Mouse (Mus musculus): ENCODE results near the gene Lclat1.
A peak's percentile ranks its signal among the peaks of the same experiment; 100 is the strongest.

The Lclat1 gene

DNA sequence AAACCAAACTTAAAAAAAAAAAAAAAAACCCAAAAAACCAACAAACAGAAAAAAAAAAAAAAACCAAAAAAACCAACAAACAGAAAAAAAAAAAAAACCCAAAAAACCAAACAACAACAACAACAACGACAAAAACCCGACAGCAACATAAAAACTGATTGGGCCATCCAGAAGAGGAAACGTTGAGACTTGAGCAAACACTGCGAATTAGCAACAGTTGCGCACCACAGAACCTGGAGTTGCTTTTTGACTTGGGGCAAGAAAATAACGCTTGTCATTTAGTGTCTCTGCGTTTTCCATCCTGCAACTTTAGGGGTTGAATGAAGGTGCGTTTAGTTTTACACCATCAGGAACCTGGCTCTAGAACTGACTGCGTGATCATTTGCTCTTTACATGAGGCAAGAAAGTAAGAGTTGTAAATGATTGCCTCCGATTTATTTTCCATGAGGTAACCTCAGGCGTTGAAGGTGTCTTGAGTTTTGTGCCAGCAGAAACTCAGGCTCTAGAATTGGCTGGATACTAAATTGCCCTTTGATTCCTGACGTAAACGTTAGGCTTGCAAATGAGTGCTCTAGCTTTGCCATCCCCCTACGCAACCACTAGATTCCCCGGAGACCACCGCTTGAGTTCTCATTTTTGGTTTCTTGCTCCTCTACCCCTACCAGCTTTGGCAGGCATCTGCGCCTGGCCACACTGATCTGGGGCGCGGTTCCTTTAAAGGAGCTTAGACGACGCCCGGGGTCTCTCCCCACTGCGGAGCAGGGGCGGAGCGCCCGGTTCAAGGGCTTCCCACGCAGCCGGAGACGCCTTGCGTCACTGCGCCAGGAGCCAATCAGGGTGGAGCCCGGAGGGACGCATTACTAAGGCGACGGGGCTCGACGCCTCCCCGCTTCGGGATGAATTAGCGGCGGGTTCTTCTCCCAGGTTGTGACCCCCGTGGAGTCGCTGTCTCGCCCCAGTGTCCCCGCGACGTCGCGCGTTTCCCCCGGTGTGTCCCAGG lies at the start of gene Lclat1:
TSS of gene Lclat1 (plus strand) at position 828 of the 1,000 bp plus-strand sequence.
- DNase-seq = peak; percentile 97

DNA sequence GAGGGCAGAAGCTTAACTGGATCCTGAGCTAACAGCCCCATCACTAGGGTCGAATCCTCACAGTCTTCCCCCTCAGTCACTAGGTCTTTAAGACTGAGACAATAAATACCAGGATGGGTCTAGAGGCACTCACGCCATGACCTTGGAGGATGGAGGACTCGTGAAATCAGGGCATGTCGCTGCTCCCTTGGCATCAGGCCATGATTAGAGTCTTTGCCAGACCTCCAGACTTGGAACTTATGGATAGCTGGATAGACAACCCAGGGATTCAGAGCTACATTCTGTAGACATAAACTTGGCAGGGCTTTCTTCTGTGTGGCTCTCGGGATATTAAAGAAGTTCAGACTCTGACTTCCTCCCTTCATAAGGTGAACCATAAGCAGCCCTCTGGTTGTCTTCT lies 49.5 kb upstream of the Lclat1 start:
- no peak for DNase-seq

DNA sequence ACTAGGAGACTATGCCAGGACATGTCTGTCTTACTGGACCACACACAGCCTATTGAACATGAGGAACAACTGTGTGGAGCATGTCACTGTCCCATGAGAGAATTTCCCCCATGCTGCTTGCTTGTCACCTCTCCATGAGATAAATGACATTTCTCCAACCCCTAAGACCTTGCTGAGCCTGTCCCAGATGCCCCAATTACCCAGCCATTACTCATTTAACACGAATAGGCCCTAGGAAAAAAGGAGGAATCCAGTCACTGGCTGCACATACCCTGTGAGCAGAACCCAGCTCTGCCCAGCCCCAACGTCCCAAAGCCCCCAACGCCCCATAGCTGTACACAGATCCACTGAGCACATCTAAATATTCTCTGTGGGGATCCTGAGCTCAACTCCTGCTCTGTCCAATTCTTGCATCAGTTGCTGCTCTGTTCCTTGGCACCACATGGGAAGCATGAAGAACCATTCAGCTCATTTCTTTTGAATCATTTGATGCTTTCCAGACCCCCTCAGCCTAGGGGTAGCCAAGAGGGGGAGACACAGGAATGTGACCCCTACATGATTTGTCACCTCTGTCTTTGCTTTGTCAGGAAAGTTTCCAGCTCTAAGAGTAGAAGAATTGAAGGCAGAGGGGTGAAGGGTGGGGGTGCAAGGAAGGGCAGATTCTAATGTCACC lies 47.4 kb upstream of the Lclat1 start:
- peak; percentile 47 for DNase-seq

DNA sequence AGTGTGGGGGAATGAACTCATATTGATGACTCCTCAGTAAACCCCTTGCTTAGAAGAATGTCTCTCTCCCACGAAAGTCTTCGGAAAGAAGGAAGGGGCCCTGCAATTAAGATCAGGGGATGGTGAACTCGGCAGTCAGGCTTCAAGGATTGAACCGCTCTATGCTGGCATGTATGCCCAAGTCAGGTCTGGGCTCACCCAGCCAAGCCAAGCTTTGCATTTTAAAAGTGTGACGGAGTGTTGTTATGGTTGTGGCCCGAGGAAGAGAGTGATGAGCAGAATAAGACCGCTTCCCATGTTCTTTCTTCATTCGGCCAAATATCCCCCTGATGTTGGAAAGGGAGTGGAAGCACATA lies 46.9 kb upstream of the Lclat1 start:
- no peak for DNase-seq

DNA sequence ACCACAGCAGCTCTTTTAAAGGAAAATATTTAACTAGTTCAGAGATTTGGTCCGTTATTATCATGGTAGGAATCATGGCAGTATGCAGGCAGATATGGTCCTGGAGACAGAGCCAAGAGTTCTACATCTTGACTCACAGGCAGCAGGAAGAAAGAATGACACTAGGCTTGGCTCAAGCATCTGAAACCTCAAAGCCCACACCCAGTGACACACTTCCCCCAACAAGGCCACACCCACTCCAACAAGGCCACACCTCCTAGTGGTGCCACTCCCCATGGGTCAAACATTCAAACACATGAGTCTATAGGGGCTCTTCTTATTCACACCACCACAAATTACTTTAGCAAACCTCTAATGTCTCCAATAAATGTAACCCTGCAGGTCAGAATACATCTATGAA lies 45.1 kb upstream of the Lclat1 start:
- DNase-seq = no peak

DNA sequence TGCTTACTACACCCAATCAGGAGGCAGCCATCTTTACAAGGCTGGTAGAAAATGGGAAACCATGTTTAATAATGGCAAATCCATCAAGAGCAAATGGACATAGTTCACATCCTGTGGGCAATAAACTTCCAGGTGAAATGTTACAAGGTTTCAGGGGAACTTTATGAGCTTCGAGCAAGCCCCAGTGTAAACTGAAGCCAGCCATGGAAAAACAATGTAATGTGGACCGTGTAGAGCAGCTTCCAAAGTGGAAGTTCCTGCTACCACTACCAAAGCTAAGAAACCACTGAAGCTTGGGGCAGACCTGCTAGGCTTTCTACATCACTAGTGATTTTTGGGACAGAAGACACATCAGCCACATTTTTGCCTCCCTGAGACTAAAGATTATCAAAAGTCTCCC lies 44.5 kb upstream of the Lclat1 start:
- DNase-seq = no peak

DNA sequence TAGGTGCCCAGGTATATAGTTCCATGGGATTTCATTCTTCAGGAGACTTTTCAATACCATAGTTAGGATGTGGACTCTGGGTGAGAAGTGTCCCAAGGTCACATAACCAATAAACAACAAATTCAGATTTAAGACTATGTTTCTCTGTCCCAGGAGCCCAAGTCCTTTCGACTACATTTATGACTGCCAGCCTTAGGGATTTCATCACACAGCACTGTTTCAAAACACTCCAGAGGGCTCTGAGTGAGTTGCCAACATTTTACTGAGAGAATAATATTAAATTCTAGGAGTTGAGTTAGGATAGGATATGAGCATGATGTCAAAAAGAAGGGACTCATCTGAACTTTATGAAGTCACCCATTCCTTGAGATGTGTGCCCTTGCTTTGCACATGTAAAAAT lies 44.0 kb upstream of the Lclat1 start:
- DNase-seq = no peak

DNA sequence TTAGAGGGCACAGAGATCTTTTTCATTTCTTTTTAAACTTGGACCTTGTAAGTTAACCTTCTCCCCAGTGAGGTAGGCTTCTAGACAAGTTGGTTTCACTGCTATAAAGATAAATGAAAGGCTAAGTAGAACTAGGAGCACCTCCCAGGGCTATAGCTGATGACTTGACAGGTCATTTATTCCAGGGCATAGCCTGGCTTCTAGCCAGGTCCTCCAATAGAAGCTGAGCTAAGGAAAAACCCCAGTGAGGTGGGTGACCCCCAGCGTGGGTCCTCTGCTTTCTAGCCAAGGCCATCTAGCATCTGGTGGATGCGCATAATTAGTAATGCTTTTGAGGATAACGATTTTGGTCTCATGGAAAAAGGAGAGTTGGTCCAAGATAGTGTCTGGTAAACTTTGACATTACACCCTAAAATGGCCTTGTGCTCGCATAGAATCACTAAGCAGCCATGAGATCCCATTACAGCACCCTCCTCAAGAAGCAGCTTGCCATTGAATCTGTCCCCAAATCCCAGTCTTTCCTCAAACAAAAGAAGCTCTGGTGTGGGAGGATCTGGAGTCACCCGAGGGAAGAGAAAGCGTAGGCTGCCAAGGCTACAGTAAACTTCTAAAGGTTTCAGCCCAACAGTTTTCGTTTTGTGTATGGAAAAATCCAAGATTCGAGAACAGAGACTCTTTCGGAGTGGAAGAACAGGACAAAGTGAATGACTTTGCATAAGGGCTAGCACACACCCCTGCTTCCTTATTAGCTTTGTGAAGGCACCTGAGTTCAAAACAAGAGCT lies 41.2 kb upstream of the Lclat1 start:
- peak; percentile 58 for DNase-seq

DNA sequence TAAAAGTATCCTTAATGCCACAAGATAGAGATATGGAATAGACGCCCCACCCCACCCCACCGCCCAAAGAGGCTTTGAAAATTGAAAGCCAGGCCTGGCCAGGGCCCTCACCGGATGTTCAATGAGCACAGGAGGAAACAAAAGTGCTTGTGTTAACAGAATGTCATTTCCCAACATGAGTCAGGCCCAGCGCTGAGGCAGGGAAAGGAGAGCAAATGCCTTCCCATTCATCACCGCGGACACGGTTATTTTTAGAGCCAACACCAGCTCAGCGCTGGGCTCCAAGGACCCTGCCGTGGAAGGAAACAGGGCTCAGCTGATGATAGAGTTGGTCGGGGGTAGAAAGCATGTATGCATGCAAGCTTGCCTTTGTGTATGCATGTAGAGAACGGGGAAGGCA lies 40.4 kb upstream of the Lclat1 start:
- peak; percentile 73 for DNase-seq

DNA sequence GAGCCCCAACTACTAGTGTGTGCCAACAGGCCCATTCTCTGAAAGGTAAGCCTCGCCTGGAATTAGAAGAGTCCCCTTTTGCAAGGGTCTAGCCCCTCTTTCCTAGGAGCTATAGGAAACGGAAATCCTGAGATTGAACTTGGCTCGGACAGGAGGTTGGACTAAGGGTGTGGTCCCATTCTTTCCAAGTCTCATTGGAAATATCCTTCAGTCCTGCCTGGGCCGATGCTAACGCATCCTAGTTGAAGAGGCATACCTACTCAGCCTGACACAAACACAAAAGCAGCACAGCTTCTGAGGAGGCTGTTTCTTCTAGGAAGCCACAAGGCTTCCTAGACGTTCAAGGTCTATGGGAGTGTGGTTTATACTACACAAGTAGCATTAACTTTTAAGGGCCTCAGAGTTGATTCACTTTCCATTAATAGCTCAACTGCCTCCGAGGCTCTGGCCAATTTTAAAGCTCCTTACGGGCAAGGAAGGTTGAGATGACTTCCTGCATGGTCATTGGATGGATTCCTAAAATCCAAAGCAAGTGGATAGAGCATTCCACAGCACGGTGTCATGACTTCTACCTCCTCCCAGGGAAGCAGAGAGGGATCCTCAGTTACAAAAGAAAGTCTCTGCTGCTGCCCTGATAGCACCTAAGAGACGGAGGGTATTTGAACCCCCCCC lies 39.3 kb upstream of the Lclat1 start:
- no peak for DNase-seq

DNA sequence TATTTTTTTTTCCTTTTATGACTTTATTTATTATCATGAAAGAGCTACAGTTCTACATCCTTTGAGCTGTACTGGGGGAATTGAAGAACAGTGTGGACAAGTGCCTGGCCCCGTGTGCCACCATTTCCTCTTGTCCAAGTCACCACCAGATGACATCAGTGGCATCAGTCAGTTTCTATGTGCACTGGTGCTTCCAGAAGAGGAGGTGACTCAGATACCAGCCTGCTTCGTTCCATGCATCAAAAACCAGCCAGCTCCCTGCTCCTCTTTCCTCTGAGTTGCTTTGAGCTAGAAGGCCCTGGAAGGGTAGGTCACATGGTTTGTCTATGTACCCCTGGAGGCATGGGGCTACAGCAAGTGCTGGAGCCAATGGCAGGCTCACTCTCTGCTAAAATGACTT lies 37.3 kb upstream of the Lclat1 start:
- no peak for DNase-seq

DNA sequence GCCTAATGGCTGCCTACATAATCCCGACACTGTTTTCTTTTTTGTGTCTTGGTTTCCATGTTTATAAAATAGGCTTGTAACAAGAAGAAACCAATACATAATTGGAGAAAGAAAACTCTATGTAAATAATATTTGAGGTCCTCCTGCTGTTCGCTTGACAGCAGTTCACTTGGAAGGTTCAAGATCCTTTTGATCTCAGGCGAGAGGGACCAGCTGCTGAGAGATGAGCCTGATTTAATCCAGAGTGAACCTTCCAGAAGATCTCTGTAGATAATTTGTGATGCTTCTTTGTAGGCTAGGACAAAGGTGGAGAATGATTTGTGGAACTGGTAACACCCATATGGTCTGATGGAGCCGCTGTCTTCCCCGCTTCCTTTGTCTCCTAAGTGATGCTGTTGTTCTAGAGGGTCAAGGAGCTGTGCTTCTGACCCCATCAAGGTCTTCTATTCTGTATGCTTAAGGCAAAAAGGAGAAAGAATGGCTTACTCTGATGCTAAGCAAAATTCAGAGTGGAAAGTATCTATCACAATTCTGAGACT lies 36.0 kb upstream of the Lclat1 start:
- DNase-seq = peak; percentile 65

DNA sequence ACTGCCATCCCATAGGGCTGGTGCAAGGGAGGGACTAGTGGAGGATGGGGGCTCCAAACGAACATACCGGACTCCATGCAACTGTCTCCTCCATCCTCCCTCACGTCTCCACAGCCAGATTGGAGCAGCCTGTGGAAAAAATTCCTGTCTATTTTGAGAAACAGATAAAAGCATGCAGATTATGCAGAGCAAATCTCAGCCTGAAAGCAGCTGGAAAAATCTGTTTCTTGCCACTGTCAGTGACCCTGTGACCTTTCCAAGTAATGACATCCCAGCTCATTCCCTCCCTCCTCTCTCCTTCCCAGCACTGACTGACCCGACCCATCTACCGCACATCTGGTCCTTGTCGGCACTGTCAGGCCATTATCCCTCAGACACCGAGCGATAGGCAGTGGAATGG lies 35.5 kb upstream of the Lclat1 start:
- DNase-seq = peak; percentile 87

DNA sequence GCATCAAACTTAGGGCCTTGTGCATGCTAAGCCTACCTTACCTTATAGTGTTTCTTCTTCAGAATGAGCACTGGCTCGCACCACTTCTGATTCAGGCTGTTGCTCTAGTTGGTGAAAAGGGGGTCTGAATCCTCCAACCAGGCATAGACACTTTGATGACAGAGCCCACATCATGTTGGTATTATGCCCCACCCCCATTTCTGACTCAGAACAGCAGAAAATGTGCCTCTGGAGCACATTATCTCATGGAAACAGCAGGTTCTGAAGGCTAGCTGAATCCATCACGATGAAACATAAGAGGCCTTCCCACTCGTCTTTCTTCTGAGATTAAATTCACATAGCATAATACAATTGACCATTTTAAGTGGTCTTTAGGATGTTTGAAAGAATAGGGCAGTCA lies 33.2 kb upstream of the Lclat1 start:
- no peak for DNase-seq

DNA sequence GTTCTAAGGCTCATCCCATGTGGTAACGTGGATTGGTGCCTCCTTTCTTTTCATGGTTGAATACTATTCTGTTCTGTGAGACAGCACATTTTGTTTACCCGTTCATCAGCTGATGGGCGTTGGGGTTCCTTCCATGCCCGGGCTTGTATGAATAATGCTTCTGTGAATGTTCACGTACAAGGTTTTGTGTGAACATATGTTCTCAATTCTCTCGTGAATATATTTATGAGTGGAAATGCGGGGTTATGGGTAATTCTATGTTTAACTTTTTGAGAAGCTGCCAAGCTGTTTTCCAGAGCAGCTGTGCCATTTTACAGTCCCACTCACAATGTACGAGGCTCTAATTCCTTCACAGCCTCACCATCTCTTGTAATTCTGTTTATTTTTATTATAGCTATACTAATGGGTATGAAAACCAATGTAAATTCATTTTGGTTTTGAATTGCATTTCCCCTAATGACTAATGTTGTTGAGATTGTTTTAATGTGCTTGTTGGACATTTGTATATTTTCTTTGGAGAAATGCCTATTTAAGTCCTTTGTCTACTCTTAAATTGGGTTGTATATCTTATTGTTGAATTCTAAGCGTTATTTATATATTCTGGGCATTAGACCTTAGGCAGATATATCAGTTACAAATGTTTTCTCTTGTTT lies 32.4 kb upstream of the Lclat1 start:
- DNase-seq = no peak

DNA sequence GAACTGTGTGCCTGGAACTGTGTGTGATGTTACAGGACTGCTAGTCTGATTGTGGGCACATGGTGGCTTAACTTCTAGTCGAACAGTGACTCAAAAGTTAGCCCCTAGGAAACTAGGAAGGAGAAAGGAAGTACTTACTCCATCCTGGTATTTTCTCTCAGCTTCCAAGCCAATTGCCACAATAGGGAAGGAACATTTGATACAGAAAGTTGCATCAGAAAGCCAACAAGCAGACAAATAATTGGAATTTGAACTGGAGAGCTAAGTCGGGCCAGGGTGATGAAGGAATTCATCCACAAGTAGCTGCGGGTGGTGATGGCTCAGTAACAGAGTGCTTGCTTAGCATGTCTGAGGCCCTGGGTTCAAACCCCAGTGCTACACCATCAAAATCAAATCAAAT lies 30.1 kb upstream of the Lclat1 start:
- DNase-seq = no peak

DNA sequence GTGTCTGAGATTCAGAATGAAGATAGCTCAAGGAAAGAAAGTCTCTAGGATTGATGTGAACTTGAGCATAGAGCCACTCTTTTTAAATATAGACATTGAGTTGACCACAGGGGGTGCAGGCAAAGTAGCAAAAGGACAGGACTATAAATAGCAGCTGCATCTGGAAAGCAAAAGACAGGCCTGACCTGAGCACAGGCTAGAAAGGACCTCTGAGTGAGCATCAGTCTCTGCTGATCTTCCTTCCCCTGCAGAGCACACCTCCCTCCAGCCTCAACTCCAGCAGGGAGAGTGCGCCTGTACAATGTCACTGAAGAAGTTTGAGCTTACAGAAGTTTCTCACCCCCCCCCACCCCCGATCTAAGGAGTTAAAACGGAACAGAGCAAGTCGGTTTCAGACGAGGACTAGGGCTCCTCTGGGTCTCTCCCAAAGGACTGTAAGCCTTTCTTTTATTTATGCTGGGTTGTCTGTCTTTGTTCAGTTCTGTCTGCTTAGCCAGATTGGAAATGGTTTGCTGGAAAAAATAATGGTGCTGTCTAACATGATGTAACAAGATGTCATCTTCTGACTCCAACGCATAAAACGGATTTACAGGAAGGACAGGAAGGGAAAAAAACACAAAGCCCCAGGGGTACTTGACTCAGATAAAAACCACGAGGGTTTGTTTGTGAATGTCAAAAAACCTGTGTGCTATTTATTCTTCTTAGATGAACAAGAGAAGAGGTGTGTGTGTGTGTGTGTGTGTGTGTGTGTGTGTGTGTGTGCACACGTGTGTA lies 26.2 kb upstream of the Lclat1 start:
- no peak for DNase-seq

DNA sequence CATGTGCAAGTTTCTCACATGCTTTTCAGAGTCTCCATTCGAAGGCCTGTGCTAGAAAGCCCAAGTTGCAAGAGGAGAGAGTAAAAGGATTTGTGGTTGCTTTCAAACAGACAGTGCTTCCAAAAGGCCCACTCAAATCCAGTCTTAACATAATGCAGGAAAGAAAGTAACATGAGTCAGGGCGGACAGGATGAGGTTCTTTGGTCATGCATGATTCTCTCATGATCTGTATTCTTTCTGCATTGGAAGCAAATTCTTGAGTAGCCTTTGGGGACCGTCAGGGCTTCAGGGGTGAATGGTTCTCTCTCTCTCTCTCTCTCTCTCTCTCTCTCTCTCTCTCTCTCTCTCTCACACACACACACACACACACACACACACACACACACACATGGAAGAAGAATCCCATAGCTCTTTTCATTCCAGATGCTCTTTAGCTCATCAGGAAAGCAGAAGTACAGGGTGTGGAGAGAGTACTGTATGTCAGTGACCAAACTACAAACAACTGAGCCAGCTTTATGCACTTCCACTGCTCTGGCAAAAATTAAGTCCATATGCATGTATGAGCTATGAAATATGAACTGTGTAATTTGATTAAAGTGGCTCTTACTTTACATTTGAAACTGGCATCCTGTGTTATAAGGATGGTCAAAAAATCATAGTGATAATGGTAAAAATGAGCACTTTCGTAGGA lies 25.1 kb upstream of the Lclat1 start:
- no peak for DNase-seq

DNA sequence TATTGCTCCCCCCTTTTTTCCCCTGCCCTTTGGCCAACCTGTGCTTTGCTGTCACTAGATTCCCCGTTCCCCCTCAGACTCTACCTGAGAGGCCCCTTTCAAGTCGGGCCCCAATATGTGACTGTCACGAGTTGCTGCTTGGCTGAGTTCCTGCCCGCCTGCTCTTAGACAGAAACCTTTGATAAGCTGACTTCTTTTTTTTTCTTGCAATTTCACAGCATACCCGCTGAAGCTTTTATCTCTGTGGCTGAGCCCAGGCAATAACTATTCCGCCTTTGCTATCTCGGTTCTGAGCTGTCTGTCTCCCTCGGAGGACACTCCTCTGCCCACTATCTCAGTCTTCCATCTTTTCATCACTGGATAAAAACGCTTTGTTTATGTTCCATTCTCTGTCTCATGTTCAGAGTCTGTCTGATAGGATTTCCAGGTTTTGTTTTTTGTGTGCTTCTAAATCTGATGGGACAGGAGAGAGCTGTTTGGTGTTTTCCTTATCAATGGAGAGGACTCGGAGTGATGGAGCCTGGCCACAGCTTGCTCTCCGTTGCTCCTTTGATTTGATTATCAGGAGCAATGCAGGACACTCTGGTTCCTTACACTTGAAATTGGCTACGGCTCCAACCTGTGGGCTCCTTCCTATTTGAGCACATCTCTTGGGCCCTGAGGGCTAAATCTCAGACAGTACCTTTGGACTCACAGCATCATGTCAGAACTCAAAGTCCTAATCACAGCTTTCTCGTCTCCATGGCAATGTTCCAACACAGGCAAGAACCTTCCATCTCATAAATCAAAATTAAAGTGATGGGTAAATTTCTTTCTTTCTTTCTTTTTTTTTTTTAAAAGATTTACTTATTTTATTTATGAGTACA lies 20.5 kb upstream of the Lclat1 start:
- DNase-seq = no peak

DNA sequence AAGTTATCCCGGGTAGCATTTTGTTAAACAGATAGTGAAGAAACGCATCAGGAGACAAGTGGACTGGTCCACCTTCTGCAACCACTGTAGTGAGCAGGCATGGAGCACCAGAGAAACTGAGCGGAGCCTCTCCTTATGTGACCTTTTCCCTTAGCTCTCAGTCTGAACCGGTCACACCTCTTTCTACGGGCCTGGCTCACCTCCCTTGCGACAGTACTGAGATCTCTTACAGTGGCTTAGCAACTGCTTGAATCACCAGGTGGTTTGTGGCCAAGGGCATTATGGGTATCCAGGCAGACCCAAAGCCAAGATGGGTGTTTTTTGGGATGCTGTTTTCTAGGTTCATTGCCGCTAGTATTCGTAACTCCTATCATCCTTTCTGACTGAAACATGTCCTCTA lies 16.4 kb upstream of the Lclat1 start:
- no peak for DNase-seq

Data from kidney, postnatal 10 days (tissue).